Mouse (Mus musculus): ENCODE measurements at regions not wholly inside any gene's neighbourhood (a gene's known extent, or its start where the extent isn't known, plus 50 kb on each side); places are given as distances from the start of the nearest gene placed in this dataset.

DNA sequence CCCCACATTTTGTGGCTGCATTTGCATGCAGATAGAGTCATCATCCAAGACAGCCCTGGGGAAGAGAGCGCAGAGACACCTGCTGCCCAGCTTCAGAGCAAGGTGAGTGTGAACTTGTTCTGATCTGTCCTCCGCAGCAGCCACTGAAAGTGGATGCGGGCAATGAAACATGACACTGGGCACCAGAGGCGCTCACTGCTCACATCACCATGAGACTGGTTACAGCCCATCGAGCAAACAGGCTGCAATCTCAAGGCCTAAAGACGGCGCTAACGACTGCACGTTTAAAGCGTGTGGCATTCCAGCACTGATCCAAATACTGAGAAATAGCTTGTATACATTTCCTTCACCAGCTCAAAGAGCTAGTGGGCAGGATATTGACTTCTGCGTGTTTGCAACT is 65.8 kb downstream of the Barhl2 start:
- in situ Hi-C loops (cut with MboI; ENCODE audit: low sequenced_read_pairs), result no loop called here

GRCm38 (mm10) chr5:106386621-106387020 is 71.3 kb downstream of the Barhl2 start:
- in situ Hi-C loops (cut with MboI; ENCODE audit: low sequenced_read_pairs), result no loop called here

- in situ Hi-C loops (cut with MboI; ENCODE audit: low sequenced_read_pairs), result no loop called here
Observed at GRCm38 (mm10) chr5:106385838-106386237, 72.1 kb downstream of the Barhl2 start.

DNA sequence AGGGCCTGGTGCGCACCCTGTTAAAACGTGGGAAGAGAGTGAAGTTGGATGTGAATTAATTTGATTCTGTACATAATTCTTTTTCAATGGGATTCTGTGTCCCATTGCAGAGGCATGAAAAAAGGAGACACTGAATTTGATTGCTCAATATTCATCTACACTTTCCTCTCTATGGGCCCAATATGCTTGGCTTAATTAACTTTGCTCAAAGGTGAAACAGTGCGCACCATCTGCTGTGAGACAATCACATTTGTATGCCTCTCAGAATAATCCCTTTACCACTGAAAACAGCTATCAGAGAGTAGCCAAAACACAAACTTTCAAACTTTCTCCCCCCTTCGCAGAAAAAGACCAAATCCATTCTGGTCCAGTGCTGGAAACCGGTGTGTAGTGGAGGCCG is 72.7 kb downstream of the Barhl2 start:
- in situ Hi-C loops (cut with MboI; ENCODE audit: low sequenced_read_pairs), result no loop called here

- in situ Hi-C loops (cut with MboI; ENCODE audit: low sequenced_read_pairs), result no loop called here
Observed at GRCm38 (mm10) chr5:106384138-106384770, 73.7 kb downstream of the Barhl2 start.

DNA sequence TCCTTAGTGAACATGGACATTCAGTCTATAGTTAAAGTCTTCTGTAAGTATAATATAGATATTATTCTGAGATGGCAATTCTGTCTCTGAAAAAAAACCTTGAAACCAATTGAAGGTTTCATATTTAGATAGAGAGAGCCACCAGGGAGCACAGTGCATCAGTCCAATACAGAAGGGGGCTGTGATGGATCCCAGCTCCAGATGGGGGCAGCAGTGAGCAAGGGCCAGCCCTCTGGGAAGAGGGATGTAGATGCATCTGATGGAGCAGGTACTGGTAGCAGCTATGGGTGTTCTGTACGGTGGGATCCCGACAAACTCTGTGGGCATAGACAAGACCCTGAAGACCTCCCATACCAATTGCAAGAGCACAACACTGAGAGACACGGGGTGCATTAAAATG is 76.0 kb downstream of the Barhl2 start:
- in situ Hi-C loops (cut with MboI; ENCODE audit: low sequenced_read_pairs), result no loop called here

GRCm38 (mm10) chr5:106380631-106381285 is 77.2 kb downstream of the Barhl2 start:
- in situ Hi-C loops (cut with MboI; ENCODE audit: low sequenced_read_pairs), result no loop called here

- in situ Hi-C loops (cut with MboI; ENCODE audit: low sequenced_read_pairs), result no loop called here
Observed at GRCm38 (mm10) chr5:106376781-106377525, 81.0 kb downstream of the Barhl2 start.

GRCm38 (mm10) chr5:106367831-106368230 is 90.1 kb downstream of the Barhl2 start:
- in situ Hi-C loops (cut with MboI; ENCODE audit: low sequenced_read_pairs), result loop anchor here (25.0 kb wide), 1 partner anchor 419 kb away; no protein-coding TSS in a partner anchor

GRCm38 (mm10) chr5:106367312-106367711 is 90.7 kb downstream of the Barhl2 start:
- in situ Hi-C loops (cut with MboI; ENCODE audit: low sequenced_read_pairs), result loop anchor here (25.0 kb wide), 1 partner anchor 420 kb away; no protein-coding TSS in a partner anchor

DNA sequence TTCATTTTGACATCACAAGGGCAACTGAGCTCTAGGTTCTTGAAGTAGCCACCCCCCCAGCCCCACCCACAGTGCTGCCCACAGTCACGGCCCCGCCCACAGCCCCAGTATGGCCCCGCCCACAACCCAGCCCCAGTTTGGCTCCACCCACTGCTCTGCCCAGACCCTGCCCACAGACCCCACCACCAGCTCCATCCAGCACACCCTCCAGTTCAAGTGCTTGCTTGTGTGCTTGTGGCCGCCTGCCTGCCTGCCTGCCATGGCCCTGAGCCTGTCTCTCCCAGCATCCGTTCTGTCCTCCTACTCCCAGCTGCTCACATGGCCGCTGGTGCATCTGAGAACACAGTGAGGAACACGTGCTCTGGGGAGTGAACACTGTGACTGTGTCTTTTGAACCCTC is 92.0 kb downstream of the Barhl2 start:
- in situ Hi-C loops (cut with MboI; ENCODE audit: low sequenced_read_pairs), result loop anchor here (25.0 kb wide), 1 partner anchor 421 kb away; no protein-coding TSS in a partner anchor

DNA sequence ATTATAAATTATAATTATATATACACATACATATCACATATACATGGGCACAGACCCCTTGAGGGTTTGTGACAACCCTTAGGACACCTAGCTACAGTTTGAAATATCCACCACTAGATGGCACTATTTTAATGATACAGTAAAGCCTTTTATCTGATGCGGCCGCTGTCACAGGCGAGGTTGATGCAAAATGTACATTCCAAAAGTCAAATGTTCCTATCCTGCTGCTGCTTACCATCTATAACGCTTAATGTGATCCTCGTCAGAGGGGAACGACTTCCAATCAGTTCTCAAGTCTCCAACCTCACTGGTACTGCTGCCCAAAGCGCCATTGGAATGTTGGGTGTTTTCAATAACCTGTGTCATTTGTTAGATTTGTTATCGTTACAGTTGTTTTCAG is 92.9 kb downstream of the Barhl2 start:
- in situ Hi-C loops (cut with MboI; ENCODE audit: low sequenced_read_pairs), result loop anchor here (25.0 kb wide), 1 partner anchor 422 kb away; no protein-coding TSS in a partner anchor

DNA sequence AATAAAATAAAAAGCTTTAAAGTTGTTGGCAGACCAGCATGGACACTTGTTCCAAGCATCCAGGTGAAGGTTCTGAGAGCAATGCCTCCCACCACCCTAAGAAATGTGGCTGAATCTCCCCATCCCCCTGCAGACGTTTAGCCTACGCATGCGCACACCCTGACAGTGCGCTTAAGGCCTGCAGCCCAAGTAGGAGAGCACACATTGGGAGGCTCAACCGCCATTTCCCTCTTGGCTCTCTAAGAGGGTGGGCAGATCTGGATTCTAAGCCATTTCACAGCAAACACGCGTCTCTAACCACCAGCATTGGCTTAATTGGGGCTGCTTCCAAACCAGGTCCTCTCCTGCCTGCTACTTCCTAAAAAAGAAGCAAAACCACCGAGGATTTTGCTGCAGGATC is 106.6 kb downstream of the Barhl2 start:
- in situ Hi-C loops (cut with MboI; ENCODE audit: low sequenced_read_pairs), result loop anchor here (25.0 kb wide), 1 partner anchor 436 kb away; no protein-coding TSS in a partner anchor

GRCm38 (mm10) chr5:106349851-106350515 is 108.0 kb downstream of the Barhl2 start:
- in situ Hi-C loops (cut with MboI; ENCODE audit: low sequenced_read_pairs), result loop anchor here (25.0 kb wide), 1 partner anchor 437 kb away; no protein-coding TSS in a partner anchor

GRCm38 (mm10) chr5:106344308-106344707 is 113.7 kb downstream of the Barhl2 start:
- in situ Hi-C loops (cut with MboI; ENCODE audit: low sequenced_read_pairs), result no loop called here

DNA sequence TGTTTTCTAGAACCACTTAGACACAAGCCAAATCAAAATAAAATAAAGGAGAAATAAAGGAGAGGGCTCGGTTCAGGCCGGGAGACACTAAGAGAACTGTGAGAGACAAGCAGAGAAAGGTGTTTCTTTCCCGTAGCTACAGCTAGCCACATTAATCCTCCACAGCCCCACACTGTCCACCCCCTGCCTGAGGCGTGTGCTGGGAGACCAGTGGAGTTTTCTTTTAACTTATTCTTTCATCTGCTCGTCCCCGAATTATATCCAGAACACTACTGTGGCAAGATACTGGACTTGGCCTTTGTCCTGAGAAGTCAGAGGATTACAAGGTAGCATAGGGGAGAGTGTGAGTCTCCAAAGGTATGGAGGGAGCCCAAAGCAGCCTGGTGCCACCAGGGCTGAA is 114.4 kb downstream of the Barhl2 start:
- in situ Hi-C loops (cut with MboI; ENCODE audit: low sequenced_read_pairs), result no loop called here

GRCm38 (mm10) chr5:106341361-106341760 is 116.6 kb downstream of the Barhl2 start:
- in situ Hi-C loops (cut with MboI; ENCODE audit: low sequenced_read_pairs), result no loop called here

- in situ Hi-C loops (cut with MboI; ENCODE audit: low sequenced_read_pairs), result no loop called here
Observed at GRCm38 (mm10) chr5:106335639-106336038, 122.3 kb downstream of the Barhl2 start.

- in situ Hi-C loops (cut with MboI; ENCODE audit: low sequenced_read_pairs), result no loop called here
Observed at GRCm38 (mm10) chr5:106327592-106328150, 130.3 kb downstream of the Barhl2 start.

DNA sequence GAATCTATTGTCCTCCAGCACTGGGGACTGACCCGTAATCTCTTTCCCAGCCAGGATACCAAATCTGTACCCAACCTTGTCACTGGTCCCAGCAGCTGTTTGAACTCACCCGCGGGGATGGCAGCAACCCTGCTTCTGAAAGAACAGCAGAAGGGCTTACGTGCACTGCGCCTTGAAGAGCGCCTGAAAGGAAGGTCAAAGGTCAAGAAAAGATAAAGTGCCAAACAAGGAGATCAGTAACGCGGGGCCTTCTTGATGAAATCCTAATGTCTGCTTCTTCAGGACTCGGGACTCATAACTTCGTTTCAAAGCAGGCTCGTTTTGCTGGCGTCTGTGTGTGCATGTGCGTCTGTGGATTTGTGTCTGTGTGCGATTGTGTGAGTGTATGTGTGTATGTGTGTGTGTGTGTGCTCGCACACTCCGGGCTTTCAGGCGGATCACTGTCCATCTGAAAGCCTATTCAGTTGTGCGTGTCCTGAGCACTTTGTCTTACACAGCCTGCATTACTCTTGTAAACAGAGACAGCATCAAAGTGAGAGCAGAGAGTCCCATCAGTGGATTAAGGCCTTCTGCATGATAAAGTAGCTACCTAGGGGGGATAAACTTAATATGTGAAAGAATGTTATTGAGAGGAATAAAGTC is 135.3 kb downstream of the Barhl2 start:
- in situ Hi-C loops (cut with MboI; ENCODE audit: low sequenced_read_pairs), result no loop called here

All from CH12F3 (cell line).